Mouse (Mus musculus): ENCODE measurements around the gene Olfr279. TPM values are rescaled to one million over a fixed set of nuclear protein-coding genes. Genes with fewer than 3 reads are reported as not detected.

Olfr279 gene
- polyA plus RNA-seq, 1 experiment, result 0.48 TPM

- peaks cover 7% of the 10 kb centered on the region for H3K4me1 ChIP-seq (ENCODE audit: control insufficient read depth, insufficient read depth, low read length)
- H3K27ac ChIP-seq (ENCODE audit: control insufficient read depth, insufficient read depth, low read depth, low read length), result no peak overlapping the region
- no peak overlapping the region for H3K4me3 ChIP-seq (ENCODE audit: control insufficient read depth, low read depth, low read length)
- H3K27me3 ChIP-seq (ENCODE audit: control insufficient read depth, insufficient read depth, low read length), result no peaks in the 10 kb centered on the region
- TF ChIP-seq POLR2A (IDR thresholded peaks at IDR 0.05; ENCODE audit: control insufficient read depth, low read depth, low read length), result no peak
- TF ChIP-seq CTCF (IDR thresholded peaks at IDR 0.05; ENCODE audit: control insufficient read depth, insufficient read depth, insufficient replicate concordance, low read depth, low read length), result no peak
- peaks cover 3% of the 10 kb centered on the region; the same call in 1 of the 2 replicates for H3K36me3 ChIP-seq (ENCODE audit: control insufficient read depth, insufficient read depth, low read length)
Measured at GRCm38 (mm10) chr15:98535921-98536320, 43.7 kb downstream of the Olfr279 start.

- no peak overlapping the region for H3K4me3 ChIP-seq (ENCODE audit: control insufficient read depth, low read depth, low read length)
- no peak overlapping the region for H3K27ac ChIP-seq (ENCODE audit: control insufficient read depth, insufficient read depth, low read depth, low read length)
- H3K27me3 ChIP-seq (ENCODE audit: control insufficient read depth, insufficient read depth, low read length), result no peaks in the 10 kb centered on the region
- H3K4me1 ChIP-seq (ENCODE audit: control insufficient read depth, insufficient read depth, low read length), result peaks cover 7% of the 10 kb centered on the region
- no peak for TF ChIP-seq CTCF (IDR thresholded peaks at IDR 0.05; ENCODE audit: control insufficient read depth, insufficient read depth, insufficient replicate concordance, low read depth, low read length)
- no peak for TF ChIP-seq POLR2A (IDR thresholded peaks at IDR 0.05; ENCODE audit: control insufficient read depth, low read depth, low read length)
- H3K36me3 ChIP-seq (ENCODE audit: control insufficient read depth, insufficient read depth, low read length), result peaks cover 2% of the 10 kb centered on the region; the same call in 1 of the 2 replicates
Measured at GRCm38 (mm10) chr15:98536828-98537510, 44.8 kb downstream of the Olfr279 start.

GRCm38 (mm10) chr15:98537923-98538322, 45.7 kb downstream of the Olfr279 start:
- Histone ChIP-seq H3K36me3 (ENCODE audit: control insufficient read depth, insufficient read depth, low read length) (peaks cover 2% of the 10 kb centered on the region; the same call in 1 of the 2 replicates), H3K27ac (ENCODE audit: control insufficient read depth, insufficient read depth, low read depth, low read length) (no peak overlapping the region), H3K4me1 (ENCODE audit: control insufficient read depth, insufficient read depth, low read length) (peaks cover 3% of the 10 kb centered on the region), H3K4me3 (ENCODE audit: control insufficient read depth, low read depth, low read length) (no peak overlapping the region), H3K27me3 (ENCODE audit: control insufficient read depth, insufficient read depth, low read length) (no peaks in the 10 kb centered on the region)
- TF ChIP-seq POLR2A (IDR thresholded peaks at IDR 0.05; ENCODE audit: control insufficient read depth, low read depth, low read length) (no peak), CTCF (IDR thresholded peaks at IDR 0.05; ENCODE audit: control insufficient read depth, insufficient read depth, insufficient replicate concordance, low read depth, low read length) (no peak)

GRCm38 (mm10) chr15:98541064-98541463, 48.9 kb downstream of the Olfr279 start:
- H3K4me3 ChIP-seq (ENCODE audit: control insufficient read depth, low read depth, low read length), result no peak overlapping the region
- no peaks in the 10 kb centered on the region for H3K27me3 ChIP-seq (ENCODE audit: control insufficient read depth, insufficient read depth, low read length)
- no peaks in the 10 kb centered on the region; the same call in 1 of the 2 replicates for H3K4me1 ChIP-seq (ENCODE audit: control insufficient read depth, insufficient read depth, low read length)
- no peak for TF ChIP-seq POLR2A (IDR thresholded peaks at IDR 0.05; ENCODE audit: control insufficient read depth, low read depth, low read length)
- TF ChIP-seq CTCF (IDR thresholded peaks at IDR 0.05; ENCODE audit: control insufficient read depth, insufficient read depth, insufficient replicate concordance, low read depth, low read length), result no peak
- H3K27ac ChIP-seq (ENCODE audit: control insufficient read depth, insufficient read depth, low read depth, low read length), result no peak overlapping the region
- peaks cover 2% of the 10 kb centered on the region for H3K36me3 ChIP-seq (ENCODE audit: control insufficient read depth, insufficient read depth, low read length)

- H3K36me3 ChIP-seq (ENCODE audit: control insufficient read depth, insufficient read depth, low read length), result peaks cover 2% of the 10 kb centered on the region
- TF ChIP-seq POLR2A (IDR thresholded peaks at IDR 0.05; ENCODE audit: control insufficient read depth, low read depth, low read length) (no peak), CTCF (IDR thresholded peaks at IDR 0.05; ENCODE audit: control insufficient read depth, insufficient read depth, insufficient replicate concordance, low read depth, low read length) (no peak)
- H3K4me3 ChIP-seq (ENCODE audit: control insufficient read depth, low read depth, low read length), result no peak overlapping the region
- no peak overlapping the region for H3K27ac ChIP-seq (ENCODE audit: control insufficient read depth, insufficient read depth, low read depth, low read length)
- H3K27me3 ChIP-seq (ENCODE audit: control insufficient read depth, insufficient read depth, low read length), result no peaks in the 10 kb centered on the region
- no peaks in the 10 kb centered on the region; the same call in 1 of the 2 replicates for H3K4me1 ChIP-seq (ENCODE audit: control insufficient read depth, insufficient read depth, low read length)
Measured at GRCm38 (mm10) chr15:98543341-98543740, 51.1 kb downstream of the Olfr279 start.

- no peak for TF ChIP-seq POLR2A (IDR thresholded peaks at IDR 0.05; ENCODE audit: control insufficient read depth, low read depth, low read length)
- no peak for TF ChIP-seq CTCF (IDR thresholded peaks at IDR 0.05; ENCODE audit: control insufficient read depth, insufficient read depth, insufficient replicate concordance, low read depth, low read length)
- no peaks in the 10 kb centered on the region; the same call in none of the 2 replicates for H3K36me3 ChIP-seq (ENCODE audit: control insufficient read depth, insufficient read depth, low read length)
- no peak overlapping the region for H3K27ac ChIP-seq (ENCODE audit: control insufficient read depth, insufficient read depth, low read depth, low read length)
Measured at GRCm38 (mm10) chr15:98545151-98545550, 52.9 kb downstream of the Olfr279 start.

GRCm38 (mm10) chr15:98546843-98547242, 54.6 kb downstream of the Olfr279 start:
- H3K27me3 ChIP-seq (ENCODE audit: control insufficient read depth, insufficient read depth, low read length), result no peaks in the 10 kb centered on the region
- no peaks in the 10 kb centered on the region; the same call in 1 of the 2 replicates for H3K4me1 ChIP-seq (ENCODE audit: control insufficient read depth, insufficient read depth, low read length)
- H3K36me3 ChIP-seq (ENCODE audit: control insufficient read depth, insufficient read depth, low read length), result peaks cover 2% of the 10 kb centered on the region
- TF ChIP-seq POLR2A (IDR thresholded peaks at IDR 0.05; ENCODE audit: control insufficient read depth, low read depth, low read length), result no peak
- no peak for TF ChIP-seq CTCF (IDR thresholded peaks at IDR 0.05; ENCODE audit: control insufficient read depth, insufficient read depth, insufficient replicate concordance, low read depth, low read length)
- H3K27ac ChIP-seq (ENCODE audit: control insufficient read depth, insufficient read depth, low read depth, low read length), result peak overlapping the region; percentile 29; the same call in 1 of the 2 replicates
- no peak overlapping the region for H3K4me3 ChIP-seq (ENCODE audit: control insufficient read depth, low read depth, low read length)

More at GRCm38 (mm10) chr15:98545151-98545550, 52.9 kb downstream of the Olfr279 start:
- Histone ChIP-seq H3K4me3 (ENCODE audit: control insufficient read depth, low read depth, low read length) (no peak overlapping the region), H3K4me1 (ENCODE audit: control insufficient read depth, insufficient read depth, low read length) (no peaks in the 10 kb centered on the region; the same call in 1 of the 2 replicates), H3K27me3 (ENCODE audit: control insufficient read depth, insufficient read depth, low read length) (no peaks in the 10 kb centered on the region)

Other genes starting within 250 kb of the Olfr279 start
- 627 and 718 TPM in 2 replicates for gene H1fnt, start 235.1 kb upstream of the Olfr279 start, polyA plus RNA-seq (2012; rRNA removed)
- 0.65 and 0.81 TPM in 2 replicates for gene Zfp641, start 196.2 kb upstream of the Olfr279 start, polyA plus RNA-seq (2012; rRNA removed)
- not detected in 2 replicates for gene Olfr285, start 175.0 kb upstream of the Olfr279 start, polyA plus RNA-seq (2012; rRNA removed)
- gene Olfr284, start 151.4 kb upstream of the Olfr279 start, polyA plus RNA-seq (2012; rRNA removed), result not detected in 2 replicates
- not detected in 2 replicates for gene Olfr283, start 111.5 kb upstream of the Olfr279 start, polyA plus RNA-seq (2012; rRNA removed)
- gene Olfr282, start 61.2 kb upstream of the Olfr279 start, polyA plus RNA-seq (2012; rRNA removed), result 0.11 TPM in 1 of 2 replicates, not detected in the other
- not detected in 2 replicates for gene Olfr281, start 39.8 kb upstream of the Olfr279 start, polyA plus RNA-seq (2012; rRNA removed)
- gene OR5BS1P, start 22.5 kb upstream of the Olfr279 start, polyA plus RNA-seq (2012; rRNA removed), result not detected in 2 replicates
- not detected in 2 replicates for gene Lalba, start 9.7 kb upstream of the Olfr279 start, polyA plus RNA-seq (2012; rRNA removed)
- gene Kansl2, start 41.9 kb downstream of the Olfr279 start, polyA plus RNA-seq (2012; rRNA removed), result 19.8 and 20.1 TPM in 2 replicates
- 11.4 and 15.1 TPM in 2 replicates for gene Ccnt1, start 78.5 kb downstream of the Olfr279 start, polyA plus RNA-seq (2012; rRNA removed)
- gene 4930415O20Rik, start 78.6 kb downstream of the Olfr279 start, polyA plus RNA-seq (2012; rRNA removed), result 88.1 and 104 TPM in 2 replicates
- 15.0 and 18.8 TPM in 2 replicates for gene Adcy6, start 117.7 kb downstream of the Olfr279 start, polyA plus RNA-seq (2012; rRNA removed)
- gene Cacnb3, start 138.4 kb downstream of the Olfr279 start, polyA plus RNA-seq (2012; rRNA removed), result 3.1 and 3.2 TPM in 2 replicates
- 15.1 and 16.9 TPM in 2 replicates for gene Ddx23, start 170.5 kb downstream of the Olfr279 start, polyA plus RNA-seq (2012; rRNA removed)
- gene Rnd1, start 185.1 kb downstream of the Olfr279 start, polyA plus RNA-seq (2012; rRNA removed), result 0.32 and 0.46 TPM in 2 replicates
- 158 and 181 TPM in 2 replicates for gene Ccdc65, start 215.8 kb downstream of the Olfr279 start, polyA plus RNA-seq (2012; rRNA removed)
- 1.0 and 1.4 TPM in 2 replicates for gene Fkbp11, start 235.8 kb downstream of the Olfr279 start, polyA plus RNA-seq (2012; rRNA removed)